Comparison of ENCODE assay signal across 8 mouse cellular contexts in genomic region chr2:30829315-30829714, GRCm38 (mm10). TPM values are rescaled to one million over a fixed set of nuclear protein-coding genes. Genes with fewer than 3 reads are reported as not detected.
A peak's percentile ranks its signal among the peaks of the same experiment; 100 is the strongest.
DNase-seq lines count a peak whose midpoint lies in the region; ATAC-seq and TF ChIP-seq lines count a peak whose summit lies in the region.

No protein-coding gene starts in this region.

- 39% methylated on average over 5 of the region's 5 CpGs for WGBS in limb, embryonic 11.5 days

- H3K36me3 ChIP-seq in limb, embryonic 11.5 days (ENCODE audit: control insufficient read depth, insufficient read depth, low read length): peaks cover 11% of the 10 kb centered on the region

- peak; percentile 56 for TF ChIP-seq CTCF in gastrocnemius, adult 2 months (IDR thresholded peaks at IDR 0.05)

- no peak overlapping the region for H3K4me3 ChIP-seq in gastrocnemius, adult 2 months
- no peak overlapping the region for H3K4me3 ChIP-seq in limb, embryonic 11.5 days (ENCODE audit: low read depth, low read length)

- no peak overlapping the region for H3K4me2 ChIP-seq in limb, embryonic 11.5 days (ENCODE audit: low read depth, severe bottlenecking)

- no peaks in the 10 kb centered on the region for H3K9me3 ChIP-seq in limb, embryonic 11.5 days (ENCODE audit: control insufficient read depth, low read length)

- intact Hi-C loops in gastrocnemius, adult 2 months (cut with DNase I): no loop called here
- intact Hi-C loops in gastrocnemius, postnatal 36 days (cut with DNase I): loop anchor here (5.0 kb wide), 1 partner anchor 103 kb away; no protein-coding TSS in a partner anchor

- no peak overlapping the region for H3K9ac ChIP-seq in limb, embryonic 11.5 days (ENCODE audit: low read length)

- no peaks in the 10 kb centered on the region for H3K27me3 ChIP-seq in limb, embryonic 11.5 days (ENCODE audit: control insufficient read depth, insufficient read depth, low read length)

- DNase-seq in gastrocnemius, adult 2 months: peak; percentile 33
- DNase-seq in gastrocnemius, postnatal 10 days: no peak
- DNase-seq in ovary, postnatal 36 days (ENCODE audit: low spot score): peak; percentile 37
- DNase-seq in ovary, adult 18-20 months (ENCODE audit: low spot score): no peak
- DNase-seq in limb, embryonic 11.5 days (ENCODE audit: low spot score): peak; percentile 68
- DNase-seq in thymus, adult 18-20 months: peak; percentile 21 to 32
- no peak for DNase-seq in gastrocnemius, postnatal 36 days
- DNase-seq in frontal cortex, adult 2 months (ENCODE audit: extremely low spot score in 1 of 2, low spot score in 1 of 2): no peak

- H3K4me1 ChIP-seq in limb, embryonic 11.5 days (ENCODE audit: control insufficient read depth, insufficient read depth, low read length): peaks cover 27% of the 10 kb centered on the region

- H3K27ac ChIP-seq in gastrocnemius, adult 2 months: no peak overlapping the region
- no peak overlapping the region for H3K27ac ChIP-seq in limb, embryonic 11.5 days (replicated peaks; ENCODE audit: low read depth, low read length)

- no peak for ATAC-seq in limb, embryonic 11.5 days (ENCODE audit: insufficient number of reproducible peaks, low FRiP score, low TSS enrichment, low read depth)

RNA-seq across cellular contexts. Expression of gene Asb6, which starts 0.8 kb away (rescaled TPM):
- 1 to 10 TPM; 7.0 TPM for total RNA-seq in gastrocnemius, adult 2 months (2021)
- total RNA-seq in gastrocnemius, postnatal 10 days (2021): 1 to 10 TPM; 8.9 to 9.0 TPM
- 38.7 and 40.4 TPM in 2 replicates for polyA plus RNA-seq in limb, embryonic 11.5 days (2014; fragmentation: Nextera tagmentation; extraction: Ambion mirVana)
- total RNA-seq in gastrocnemius, postnatal 36 days (2021): 1 to 10 TPM; 6.6 to 7.6 TPM
- 41.2 and 45.1 TPM in 2 replicates for polyA plus RNA-seq in frontal cortex, adult 2 months (2012; rRNA removed)

RNA-seq across cellular contexts. Expression of gene Prrx2, which starts 5.5 kb away (rescaled TPM):
- total RNA-seq in gastrocnemius, adult 2 months (2021): 1 to 10 TPM; 1.2 to 4.2 TPM
- total RNA-seq in gastrocnemius, postnatal 10 days (2021): 1 to 10 TPM; 4.3 to 4.8 TPM
- polyA plus RNA-seq in limb, embryonic 11.5 days (2014; fragmentation: Nextera tagmentation; extraction: Ambion mirVana): 138 and 155 TPM in 2 replicates
- 1 to 10 TPM; 1.9 to 2.4 TPM for total RNA-seq in gastrocnemius, postnatal 36 days (2021)
- 3.7 and 4.0 TPM in 2 replicates for polyA plus RNA-seq in frontal cortex, adult 2 months (2012; rRNA removed)

RNA-seq across cellular contexts. Expression of gene Ntmt1, which starts 21.7 kb away (rescaled TPM):
- 10 to 100 TPM; 14.3 to 15.6 TPM for total RNA-seq in gastrocnemius, adult 2 months (2021)
- total RNA-seq in gastrocnemius, postnatal 10 days (2021): 10 to 100 TPM; 20.1 to 22.8 TPM
- polyA plus RNA-seq in limb, embryonic 11.5 days (2014; fragmentation: Nextera tagmentation; extraction: Ambion mirVana): 102 and 109 TPM in 2 replicates
- 10 to 100 TPM; 13.0 to 15.9 TPM for total RNA-seq in gastrocnemius, postnatal 36 days (2021)
- polyA plus RNA-seq in frontal cortex, adult 2 months (2012; rRNA removed): 40.5 and 48.8 TPM in 2 replicates

RNA-seq across cellular contexts. Expression of gene 1700001O22Rik, which starts 25.9 kb away (rescaled TPM):
- 10 to 100 TPM in 1 of 2 experiments, under 1 TPM in 1; 0.33 to 22.0 TPM for total RNA-seq in gastrocnemius, adult 2 months (2021)
- total RNA-seq in gastrocnemius, postnatal 10 days (2021): 1 to 10 TPM in 1 of 2 experiments, under 1 TPM in 1; 0.33 to 1.1 TPM
- 2.6 and 3.9 TPM in 2 replicates for polyA plus RNA-seq in limb, embryonic 11.5 days (2014; fragmentation: Nextera tagmentation; extraction: Ambion mirVana)
- 1 to 10 TPM; 1.3 to 5.3 TPM for total RNA-seq in gastrocnemius, postnatal 36 days (2021)
- 10.8 and 12.3 TPM in 2 replicates for polyA plus RNA-seq in frontal cortex, adult 2 months (2012; rRNA removed)

Comparison
In these comparisons a context has a peak if more than half of its experiments do, and no peak if none do; other contexts are left out.
1. DNase-seq: peak in gastrocnemius, adult 2 months (single experiment), ovary, postnatal 36 days (single experiment), limb, embryonic 11.5 days (single experiment) and thymus, adult 18-20 months (2 of 2); none in gastrocnemius, postnatal 10 days (single experiment), ovary, adult 18-20 months (single experiment), gastrocnemius, postnatal 36 days (0 of 2) and frontal cortex, adult 2 months (0 of 2).